Mouse (Mus musculus): ENCODE results near the gene Klhl31.

DNA sequence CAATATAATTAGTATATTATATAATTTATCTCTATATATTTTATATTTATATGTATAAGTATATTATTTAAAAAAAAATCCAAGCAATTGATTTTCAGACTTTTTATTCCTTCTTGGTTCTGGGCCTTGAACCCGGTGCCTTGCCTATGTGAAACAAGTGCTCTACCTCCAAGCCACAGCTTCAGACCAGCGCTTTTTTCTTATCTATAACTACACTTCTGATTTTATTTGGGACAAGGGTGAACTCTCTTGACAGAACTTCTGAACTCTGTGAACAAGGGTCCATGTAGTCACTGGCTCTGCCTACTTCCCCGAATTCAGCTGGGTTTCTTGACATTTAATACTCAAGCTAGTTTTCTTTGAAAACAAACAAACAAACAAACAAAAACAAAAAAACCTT lies 17.6 kb downstream of the Klhl31 start:
- TF ChIP-seq CTCF (IDR thresholded peaks at IDR 0.05; ENCODE audit: control insufficient read depth, insufficient read depth, low read length) = no peak
- no peak for TF ChIP-seq POLR2A (IDR thresholded peaks at IDR 0.05; ENCODE audit: borderline replicate concordance, control insufficient read depth, low read depth, low read length)
